In genomic region chr3:107804799-107805198, GRCm38 (mm10) we compare ENCODE assay signal across 20 mouse cellular contexts. TPM values are rescaled to one million over a fixed set of nuclear protein-coding genes. Genes with fewer than 3 reads are reported as not detected.
A peak's percentile ranks its signal among the peaks of the same experiment; 100 is the strongest.
DNase-seq lines count a peak whose midpoint lies in the region; ATAC-seq and TF ChIP-seq lines count a peak whose summit lies in the region.
"Had no signal": no experiment of that assay in that cellular context is flagged by ENCODE, and none has a peak within 500 bp of the region (broad histone marks: within the 10 kb centered on the region; RNA-seq: fewer than 3 reads in every experiment).

No protein-coding gene starts in this region.

- TF ChIP-seq CTCF in left cerebral cortex, adult 2 months (IDR thresholded peaks at IDR 0.05) = no peak
- no peak for TF ChIP-seq CTCF in layer of hippocampus, adult 2 months (conservative IDR thresholded peaks at IDR 0.05)

- no peak for DNase-seq in frontal cortex, adult 2 months (ENCODE audit: extremely low spot score in 1 of 2, low spot score in 1 of 2)
- DNase-seq in left cerebral cortex, adult 2 months (ENCODE audit: extremely low spot score in 1 of 2, low spot score in 2 of 2) = no peak
- no peak for DNase-seq in left cerebral cortex, adult 11 months (ENCODE audit: low spot score)
- peak; percentile 56 for DNase-seq in brain, adult 2 months (ENCODE audit: low read depth, low spot score)
- no peak for DNase-seq in layer of hippocampus, adult 2 months (ENCODE audit: low spot score in 2 of 2)
- DNase-seq: adrenal gland, adult 2 months; adrenal gland, adult 8-10 months; adrenal gland, postnatal 10 days; adrenal gland, postnatal 14 days; adrenal gland, postnatal 25 days; adrenal gland, postnatal 36 days; B cell, adult 2 months; cerebellum, adult 11 months; cerebellum, adult 11-12 months; cerebellum, adult 18-20 months; cerebellum, adult 2 months had no signal

- ATAC-seq in frontal cortex, adult (ENCODE audit: low TSS enrichment) = peak; percentile 47
- ATAC-seq: activated CD4-positive, CD25-positive, alpha-beta regulatory T cell, adult 4 months; CD4-positive, CD25-positive, alpha-beta regulatory T cell, adult 4 months; Patski had no signal

- intact Hi-C loops in left cerebral cortex, adult 2 months (cut with DNase I) = loop anchor here (5.0 kb wide), 1 partner anchor 47 kb away; no protein-coding TSS in a partner anchor

- H3K4me3 ChIP-seq in left cerebral cortex, adult 2 months = no peak overlapping the region
- H3K4me3 ChIP-seq in layer of hippocampus, adult 2 months = no peak overlapping the region

- peak overlapping the region; percentile 69 for H3K27ac ChIP-seq in left cerebral cortex, adult 2 months
- H3K27ac ChIP-seq in layer of hippocampus, adult 2 months = no peak overlapping the region

RNA-seq across cellular contexts. Expression of gene Csf1, which starts 44.5 kb away (rescaled TPM):
- 14.1 and 14.5 TPM in 2 replicates for polyA plus RNA-seq in frontal cortex, adult 2 months (2012; rRNA removed)
- total RNA-seq in left cerebral cortex, adult 2 months (2021) = 10 to 100 TPM; 12.6 to 13.2 TPM
- 10 to 100 TPM; 20.4 to 20.5 TPM for total RNA-seq in layer of hippocampus, adult 2 months (2021)
